Mouse (Mus musculus) myocyte (in vitro differentiated cells): ENCODE data around the gene Zscan12. TPM values are rescaled to one million over a fixed set of nuclear protein-coding genes. Genes with fewer than 3 reads are reported as not detected.

ENCODE experiments used
- H3K27me3 ChIP-seq: one replicate; pipeline ENCODE4 v1.6.1; 2011; ENCODE audit not compliant: control insufficient read depth, insufficient read depth, insufficient read length
- H3K36me3 ChIP-seq: one replicate; pipeline ENCODE4 v1.6.1; 2011; ENCODE audit not compliant: control insufficient read depth, insufficient read depth
- H3K4me2 ChIP-seq: one replicate; pipeline ENCODE4 v1.6.1; 2011; ENCODE audit warnings: low read depth, control low read depth
- H3K4me3 ChIP-seq: one replicate; pipeline ENCODE4 v1.5.1; 2011; ENCODE audit warnings: mild to moderate bottlenecking, control low read depth, moderate library complexity
- H3K79me2 ChIP-seq: one replicate; pipeline ENCODE4 v1.6.1; 2011; ENCODE audit not compliant: control insufficient read depth, insufficient read depth
- H3ac ChIP-seq: one replicate; pipeline ENCODE4 v1.6.1; 2011; ENCODE audit not compliant: control insufficient read depth, insufficient read length
- CEBPB ChIP-seq: IDR thresholded peaks from 2 replicates; pipeline ENCODE4 v1.6.1; 2011; ENCODE audit warnings: mild to moderate bottlenecking, moderate library complexity; ENCODE audit not compliant: poor library complexity, insufficient read depth, severe bottlenecking
- E2F4 ChIP-seq: IDR thresholded peaks from one replicate; pipeline ENCODE4 v1.6.1; 2011; ENCODE audit warnings: mild to moderate bottlenecking, control low read depth, moderate library complexity; ENCODE audit not compliant: insufficient read depth
- MAX ChIP-seq: IDR thresholded peaks from one replicate; pipeline ENCODE4 v1.6.1; 2011; ENCODE audit warnings: low read depth, mild to moderate bottlenecking, control low read depth
- MYOD1 ChIP-seq, 3 experiments: IDR thresholded peaks; one replicate each; pipeline ENCODE4 v1.6.1; 2011; ENCODE audit warnings: control low read depth in 2 of 3, low read depth in 2 of 3, mild to moderate bottlenecking in 2 of 3, moderate library complexity in 1 of 3; ENCODE audit not compliant: insufficient read length in 2 of 3, control insufficient read depth in 1 of 3
- MYOG ChIP-seq, 3 experiments: IDR thresholded peaks; one replicate each; pipeline ENCODE4 v1.6.1; 2011; ENCODE audit warnings: control low read depth in 2 of 3, low read depth in 2 of 3, mild to moderate bottlenecking in 2 of 3; ENCODE audit not compliant: insufficient read length in 2 of 3, control insufficient read depth in 1 of 3, insufficient read depth in 1 of 3
- POLR2A ChIP-seq: IDR thresholded peaks from one replicate; pipeline ENCODE4 v1.6.1; 2011; ENCODE audit warnings: low read depth, mild to moderate bottlenecking, control low read depth, moderate library complexity; ENCODE audit not compliant: insufficient read length
- POLR2AphosphoS2 ChIP-seq: IDR thresholded peaks from one replicate; pipeline ENCODE4 v1.6.1; 2011; ENCODE audit warnings: low read depth, control low read depth; ENCODE audit not compliant: insufficient read length
- REST ChIP-seq: IDR thresholded peaks from one replicate; pipeline ENCODE4 v1.6.1; 2011; ENCODE audit warnings: mild to moderate bottlenecking, control low read depth, moderate library complexity; ENCODE audit not compliant: insufficient read depth, insufficient read length
- SRF ChIP-seq: IDR thresholded peaks from one replicate; pipeline ENCODE4 v1.6.1; 2011; ENCODE audit warnings: low read depth; ENCODE audit not compliant: control insufficient read depth, insufficient read length
- TCF12 ChIP-seq: IDR thresholded peaks from one replicate; pipeline ENCODE4 v1.6.1; 2011; ENCODE audit warnings: mild to moderate bottlenecking, control low read depth; ENCODE audit not compliant: poor library complexity, insufficient read depth, severe bottlenecking
- TCF3 ChIP-seq: IDR thresholded peaks from one replicate; pipeline ENCODE4 v1.6.1; 2011; ENCODE audit warnings: low read depth, control low read depth; ENCODE audit not compliant: insufficient read length
- USF1 ChIP-seq: IDR thresholded peaks from one replicate; pipeline ENCODE4 v1.6.1; 2011; ENCODE audit warnings: low read depth, mild to moderate bottlenecking, control low read depth, moderate library complexity
- polyA plus RNA-seq: library from polyadenylated mRNA; unstranded; fragments of >200 nt; fragmentation: generic; extraction: Trizol; gene quantifications from one replicate; pipeline ENCODE4 v1.2.1, GENCODE M21; 2012; ENCODE audit warnings: missing spikeins

The Zscan12 gene
- polyA plus RNA-seq, result 2.8 TPM

DNA sequence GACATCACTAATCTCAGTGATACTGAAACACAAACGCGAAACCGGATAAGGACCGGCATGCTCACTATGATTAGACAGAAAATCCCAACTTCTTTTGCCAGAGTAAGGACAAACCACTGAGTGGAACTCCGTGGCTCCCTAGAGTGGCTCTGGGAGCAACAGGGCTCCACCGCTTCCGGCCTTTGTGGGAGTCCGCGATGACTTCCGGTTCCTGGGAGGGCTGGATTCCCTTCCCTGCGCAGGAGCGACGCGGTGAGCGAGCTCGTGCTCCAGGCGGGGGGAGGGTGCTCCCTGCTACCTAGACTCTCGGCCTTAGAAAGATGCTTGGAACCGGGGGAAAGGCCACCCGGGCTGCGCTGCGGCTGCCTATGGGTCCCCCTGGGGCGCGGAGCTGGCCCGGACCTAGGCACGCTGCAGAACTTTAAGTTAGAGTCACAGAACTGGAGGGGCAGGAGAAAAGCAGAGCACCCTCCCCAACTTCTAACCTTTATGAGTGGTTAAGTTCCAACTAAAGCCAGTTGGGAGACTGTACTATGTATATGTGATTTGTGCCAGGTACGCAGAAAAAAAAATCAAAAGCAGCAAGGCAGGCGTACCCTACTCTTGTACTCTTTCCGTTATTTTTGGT is at the start of gene Zscan12:
Zscan12 (plus strand) TSS at position 200 of the 628 bp plus-strand sequence.
- Histone ChIP-seq H3ac (peak within 1 kb of the TSS; percentile 4), H3K79me2 (no peaks in the 10 kb centered on the region), H3K36me3 (no peaks in the 10 kb centered on the region), H3K4me2 (peak within 1 kb of the TSS; percentile 90), H3K27me3 (no peaks in the 10 kb centered on the region), H3K4me3 (peak within 1 kb of the TSS; percentile 48)
- TF ChIP-seq POLR2AphosphoS2 (peak; percentile 96), SRF (no peak), POLR2A (peak; percentile 96), REST (no peak), MAX (no peak), TCF3 (no peak), E2F4 (no peak), MYOG (IDR thresholded peaks at IDR 0.05; ENCODE audit: control insufficient read depth in 1 of 3, insufficient read depth in 1 of 3, insufficient read length in 2 of 3, low read depth in 2 of 3) (peak in 1 of 3 experiments; percentile 8), MYOD1 (IDR thresholded peaks at IDR 0.05; ENCODE audit: control insufficient read depth in 1 of 3, insufficient read length in 2 of 3, low read depth in 2 of 3) (no peak), TCF12 (no peak), USF1 (no peak), CEBPB (no peak)

DNA sequence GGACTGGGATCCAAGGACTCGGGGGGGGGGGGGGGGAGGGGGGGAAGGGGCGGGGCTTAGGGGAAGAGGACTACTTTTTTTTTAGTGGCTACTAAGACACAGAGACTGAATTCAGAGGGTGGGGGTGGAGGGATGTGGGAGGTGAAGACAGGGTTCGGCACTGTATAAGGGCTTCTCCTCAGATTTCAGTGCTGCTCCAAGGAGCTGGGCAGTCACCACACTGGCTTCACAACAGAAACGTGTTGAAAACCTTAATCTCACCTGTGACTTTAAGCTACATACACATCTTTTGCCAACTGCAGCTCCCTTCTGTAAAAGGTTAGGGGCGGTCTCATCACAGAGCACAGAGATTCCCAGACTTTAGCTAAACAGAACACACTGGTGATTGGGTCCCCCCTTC is 49.8 kb upstream of the Zscan12 start:
- Histone ChIP-seq H3K79me2 (no peaks in the 10 kb centered on the region), H3K27me3 (no peaks in the 10 kb centered on the region), H3K36me3 (no peaks in the 10 kb centered on the region), H3ac (no peak overlapping the region), H3K4me3 (no peak overlapping the region), H3K4me2 (no peak overlapping the region)
- TF ChIP-seq TCF12, result no peak
- no peak for TF ChIP-seq POLR2A
- no peak for TF ChIP-seq E2F4
- TF ChIP-seq POLR2AphosphoS2, result no peak
- no peak for TF ChIP-seq MYOD1 (IDR thresholded peaks at IDR 0.05; ENCODE audit: control insufficient read depth in 1 of 3, insufficient read length in 2 of 3, low read depth in 2 of 3)
- TF ChIP-seq SRF, result no peak
- TF ChIP-seq MAX, result no peak
- no peak for TF ChIP-seq REST
- TF ChIP-seq USF1, result no peak
- no peak for TF ChIP-seq MYOG (IDR thresholded peaks at IDR 0.05; ENCODE audit: control insufficient read depth in 1 of 3, insufficient read depth in 1 of 3, insufficient read length in 2 of 3, low read depth in 2 of 3)
- TF ChIP-seq TCF3, result no peak
- no peak for TF ChIP-seq CEBPB

DNA sequence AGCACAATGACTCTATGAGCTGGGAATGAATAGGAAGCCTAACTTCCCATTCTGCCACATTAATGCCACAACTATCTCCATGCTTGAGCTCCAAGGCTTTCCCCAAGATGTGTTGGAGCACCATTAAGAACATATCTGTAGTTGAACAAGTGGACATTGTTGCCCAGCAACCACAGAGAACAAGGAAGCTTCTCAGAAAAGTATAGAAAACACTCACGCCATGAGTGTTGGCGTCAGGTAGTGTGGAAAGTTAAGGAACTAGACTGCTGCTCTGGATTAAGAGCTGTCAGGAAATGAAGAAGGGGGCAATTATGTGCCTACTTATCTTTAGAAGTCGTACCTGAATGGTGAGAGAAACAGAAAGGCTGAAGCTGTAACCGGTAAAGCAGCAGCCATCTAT is 48.7 kb upstream of the Zscan12 start:
- no peaks in the 10 kb centered on the region for H3K27me3 ChIP-seq
- no peaks in the 10 kb centered on the region for H3K36me3 ChIP-seq
- H3K4me2 ChIP-seq, result no peak overlapping the region
- TF ChIP-seq POLR2AphosphoS2, result no peak
- H3K4me3 ChIP-seq, result no peak overlapping the region
- no peak overlapping the region for H3ac ChIP-seq
- no peaks in the 10 kb centered on the region for H3K79me2 ChIP-seq

DNA sequence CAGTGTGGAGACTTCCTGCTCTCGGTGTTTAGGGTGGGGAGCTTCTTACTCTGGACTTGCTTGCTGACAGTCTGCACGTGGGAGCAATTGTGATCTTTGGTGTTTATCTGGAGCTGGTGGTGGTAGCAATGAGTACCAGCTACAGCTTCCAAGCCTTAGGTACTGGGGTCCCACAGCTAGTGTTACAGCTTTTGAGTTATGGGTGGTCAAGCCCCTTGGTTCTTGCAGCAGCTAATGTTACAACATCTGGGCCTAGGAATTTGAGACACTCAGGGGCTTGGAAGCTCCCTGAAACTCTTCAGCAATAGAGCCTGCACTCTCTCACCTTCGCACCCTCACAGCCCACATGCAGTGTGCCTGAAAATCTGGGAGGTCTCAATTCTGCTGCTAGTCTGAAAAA is 42.4 kb upstream of the Zscan12 start:
- Histone ChIP-seq H3K36me3 (no peaks in the 10 kb centered on the region), H3K27me3 (no peaks in the 10 kb centered on the region), H3ac (no peak overlapping the region), H3K4me2 (no peak overlapping the region), H3K4me3 (no peak overlapping the region), H3K79me2 (no peaks in the 10 kb centered on the region)
- TF ChIP-seq MYOG (IDR thresholded peaks at IDR 0.05; ENCODE audit: control insufficient read depth in 1 of 3, insufficient read depth in 1 of 3, insufficient read length in 2 of 3, low read depth in 2 of 3), result no peak
- TF ChIP-seq CEBPB, result no peak
- no peak for TF ChIP-seq TCF3
- no peak for TF ChIP-seq USF1
- no peak for TF ChIP-seq MYOD1 (IDR thresholded peaks at IDR 0.05; ENCODE audit: control insufficient read depth in 1 of 3, insufficient read length in 2 of 3, low read depth in 2 of 3)
- TF ChIP-seq E2F4, result no peak

DNA sequence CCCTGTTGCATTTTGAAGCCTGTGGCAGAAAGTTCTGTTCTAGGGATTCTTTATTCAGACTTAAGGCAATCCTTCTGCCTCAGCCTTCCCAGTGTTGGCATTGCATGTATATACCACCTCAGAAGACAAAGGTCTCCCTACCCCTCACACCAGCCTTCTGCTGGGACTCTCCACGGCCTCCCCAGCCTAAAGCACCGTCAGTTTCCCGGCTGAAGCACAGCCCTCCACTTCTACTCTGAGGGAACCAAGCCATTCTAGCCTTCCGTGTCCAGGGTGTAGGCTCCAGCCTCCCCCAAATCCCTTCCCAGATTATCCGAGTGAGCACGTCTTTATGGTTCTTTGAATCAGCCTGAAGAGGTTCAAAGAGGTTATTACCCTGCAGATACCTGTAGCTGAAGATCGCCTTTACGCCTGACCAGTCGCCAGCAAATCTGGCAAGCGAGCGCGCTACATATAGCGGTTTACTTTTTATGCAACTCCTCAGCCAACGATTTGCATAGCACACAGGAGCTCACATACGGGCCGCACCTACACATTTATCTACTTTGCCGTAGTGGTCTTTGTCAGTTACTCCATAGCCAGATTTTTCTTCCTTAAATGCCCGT is 40.6 kb upstream of the Zscan12 start:
- Histone ChIP-seq H3K36me3 (no peaks in the 10 kb centered on the region), H3ac (no peak overlapping the region), H3K27me3 (no peaks in the 10 kb centered on the region), H3K4me3 (no peak overlapping the region), H3K79me2 (no peaks in the 10 kb centered on the region), H3K4me2 (no peak overlapping the region)
- TF ChIP-seq MYOD1 (IDR thresholded peaks at IDR 0.05; ENCODE audit: control insufficient read depth in 1 of 3, insufficient read length in 2 of 3, low read depth in 2 of 3) (no peak), TCF12 (no peak), MYOG (IDR thresholded peaks at IDR 0.05; ENCODE audit: control insufficient read depth in 1 of 3, insufficient read depth in 1 of 3, insufficient read length in 2 of 3, low read depth in 2 of 3) (no peak), E2F4 (no peak), MAX (no peak), REST (no peak), POLR2AphosphoS2 (no peak), TCF3 (no peak), POLR2A (no peak), SRF (no peak)
